Mouse (Mus musculus) liver, embryonic 12.5 days (tissue): ENCODE data around the gene Aars. TPM values are rescaled to one million over a fixed set of nuclear protein-coding genes. Genes with fewer than 3 reads are reported as not detected.

Source experiments
- ATAC-seq: fragments of 200-750 bp; cut with Nextera tagmentation; 2 replicates; pipeline ENCODE4 v1.8.0; 2017; ENCODE audit warnings: moderate number of reproducible peaks, mild to moderate bottlenecking, moderate library complexity
- H3K27ac ChIP-seq: fragments of 300-500 bp; sonication (generic); 2 replicates; pipeline ENCODE4 v1.5.1; 2016; ENCODE audit warnings: mild to moderate bottlenecking
- H3K27me3 ChIP-seq: fragments of 300-500 bp; sonication (generic); replicated peaks from 2 replicates; pipeline ENCODE4 v1.6.1; 2016; ENCODE audit warnings: mild to moderate bottlenecking, moderate library complexity
- H3K36me3 ChIP-seq: fragments of 300-500 bp; sonication (generic); 2 replicates; pipeline ENCODE4 v1.6.1; 2016; ENCODE audit warnings: mild to moderate bottlenecking, moderate library complexity
- H3K4me1 ChIP-seq: fragments of 300-500 bp; sonication (generic); 2 replicates; pipeline ENCODE4 v1.6.1; 2016
- H3K4me2 ChIP-seq: fragments of 300-500 bp; sonication (generic); 2 replicates; pipeline ENCODE4 v1.6.1; 2016; ENCODE audit warnings: mild to moderate bottlenecking, moderate library complexity
- H3K4me3 ChIP-seq: fragments of 300-500 bp; sonication (generic); 2 replicates; pipeline ENCODE4 v1.5.1; 2016; ENCODE audit warnings: mild to moderate bottlenecking, moderate library complexity
- H3K9ac ChIP-seq: fragments of 300-500 bp; sonication (generic); 2 replicates; pipeline ENCODE4 v1.6.1; 2016; ENCODE audit warnings: mild to moderate bottlenecking, moderate library complexity
- H3K9me3 ChIP-seq: fragments of 300-500 bp; sonication (generic); replicated peaks from 2 replicates; pipeline ENCODE4 v1.6.1; 2016; ENCODE audit warnings: mild to moderate bottlenecking, moderate library complexity
- WGBS: fragments of 180-500 bp; shearing (Covaris S2); methylation state at CpG from one replicate; pipeline ENCODE4 v1.1.7; 2016; ENCODE audit not compliant: insufficient replicate concordance; 5-methylcytosine and 5-hydroxymethylcytosine counted together
- polyA plus RNA-seq: library from polyadenylated mRNA; unstranded; fragments of >200 nt; fragmentation: Nextera tagmentation; extraction: Ambion mirVana; gene quantifications from 2 replicates; pipeline ENCODE4 v1.2.1, GENCODE M21; 2016

The Aars gene
- polyA plus RNA-seq, 1 experiment from 2014 or later, result 82.8 TPM

GRCm38 (mm10) chr8:111031572-111031971 lies 1.4 kb upstream of the Aars start, which contains the start of gene Ddx19b:
Ddx19b (minus strand) TSS chr8:111031751.
- Histone ChIP-seq H3K27me3 (peaks cover 7% of the 10 kb centered on the region; the same call in 1 of the 2 replicates), H3K9me3 (no peaks in the 10 kb centered on the region), H3K27ac (no peak within 1 kb of the TSS), H3K4me1 (peaks cover 53% of the 10 kb centered on the region), H3K36me3 (peaks cover 12% of the 10 kb centered on the region), H3K9ac (no peak within 1 kb of the TSS), H3K4me2 (no peak within 1 kb of the TSS), H3K4me3 (no peak within 1 kb of the TSS)
- no peak for ATAC-seq
- 88% methylated on average over 19 of the region's 19 CpGs for WGBS

GRCm38 (mm10) chr8:111033482-111034215 lies 705 bp downstream of the Aars start:
- Histone ChIP-seq H3K4me1 (peaks cover 39% of the 10 kb centered on the region), H3K4me2 (peak overlapping the region; percentile 79), H3K27me3 (peaks cover 7% of the 10 kb centered on the region; the same call in 1 of the 2 replicates), H3K9me3 (no peaks in the 10 kb centered on the region), H3K27ac (peak overlapping the region; percentile 91), H3K9ac (peak overlapping the region; percentile 95), H3K4me3 (peak overlapping the region; percentile 86), H3K36me3 (peaks cover 33% of the 10 kb centered on the region)
- ATAC-seq, result peak; percentile 95
- WGBS, result 5% methylated on average over 37 of the region's 37 CpGs

- ATAC-seq, result peak; percentile 42
- 9% methylated on average over 12 of the region's 12 CpGs for WGBS
- H3K36me3 ChIP-seq, result peaks cover 39% of the 10 kb centered on the region
These were observed 1.3 kb downstream of the Aars start for GRCm38 (mm10) chr8:111034276-111034675.

GRCm38 (mm10) chr8:111036591-111036990 lies 3.6 kb downstream of the Aars start:
- no peak overlapping the region for H3K27ac ChIP-seq
- H3K9me3 ChIP-seq, result no peaks in the 10 kb centered on the region
- peaks cover 5% of the 10 kb centered on the region; the same call in 1 of the 2 replicates for H3K27me3 ChIP-seq
- H3K9ac ChIP-seq, result no peak overlapping the region
- peaks cover 28% of the 10 kb centered on the region for H3K4me1 ChIP-seq
- H3K4me2 ChIP-seq, result 0 out of 2 replicates have a peak overlapping the region, but pooled peaks have one; percentile 79
- 93% methylated on average over 15 of the region's 15 CpGs for WGBS
- ATAC-seq, result no peak
- H3K36me3 ChIP-seq, result peaks cover 62% of the 10 kb centered on the region
- no peak overlapping the region for H3K4me3 ChIP-seq

More at GRCm38 (mm10) chr8:111034276-111034675, 1.3 kb downstream of the Aars start:
- peak overlapping the region; percentile 95 for H3K9ac ChIP-seq
- H3K4me1 ChIP-seq, result peaks cover 37% of the 10 kb centered on the region
- H3K4me2 ChIP-seq, result peak overlapping the region; percentile 79
- H3K9me3 ChIP-seq, result no peaks in the 10 kb centered on the region
- H3K27ac ChIP-seq, result peak overlapping the region; percentile 91
- H3K4me3 ChIP-seq, result peak overlapping the region; percentile 86
- peaks cover 7% of the 10 kb centered on the region; the same call in 1 of the 2 replicates for H3K27me3 ChIP-seq

- no peak overlapping the region for H3K4me3 ChIP-seq
- no peaks in the 10 kb centered on the region for H3K9me3 ChIP-seq
- no peak overlapping the region for H3K4me2 ChIP-seq
- no peak overlapping the region for H3K9ac ChIP-seq
- WGBS, result 91% methylated on average over 19 of the region's 19 CpGs
- H3K36me3 ChIP-seq, result peaks cover 99% of the 10 kb centered on the region
- no peaks in the 10 kb centered on the region for H3K4me1 ChIP-seq
- H3K27ac ChIP-seq, result no peak overlapping the region
- no peaks in the 10 kb centered on the region for H3K27me3 ChIP-seq
- 0 out of 2 replicates have a peak, but pooled peaks have one; percentile 30 for ATAC-seq
These were observed 9.6 kb downstream of the Aars start for GRCm38 (mm10) chr8:111042546-111042945.

GRCm38 (mm10) chr8:111044003-111044734 lies 11.2 kb downstream of the Aars start:
- no peak overlapping the region for H3K9ac ChIP-seq
- WGBS, result 38% methylated on average over 2 of the region's 2 CpGs

GRCm38 (mm10) chr8:111048694-111049093 lies 15.8 kb downstream of the Aars start:
- H3K36me3 ChIP-seq, result peaks cover 100% of the 10 kb centered on the region
- H3K4me1 ChIP-seq, result no peaks in the 10 kb centered on the region
- no peak overlapping the region for H3K27ac ChIP-seq
- 85% methylated on average over 2 of the region's 2 CpGs for WGBS
- no peak for ATAC-seq
- H3K9ac ChIP-seq, result no peak overlapping the region
- no peak overlapping the region for H3K4me3 ChIP-seq
- no peaks in the 10 kb centered on the region for H3K27me3 ChIP-seq
- H3K4me2 ChIP-seq, result no peak overlapping the region
- H3K9me3 ChIP-seq, result no peaks in the 10 kb centered on the region

More at GRCm38 (mm10) chr8:111044003-111044734, 11.2 kb downstream of the Aars start:
- Histone ChIP-seq H3K4me3 (no peak overlapping the region), H3K4me1 (no peaks in the 10 kb centered on the region), H3K4me2 (no peak overlapping the region), H3K27ac (no peak overlapping the region), H3K9me3 (no peaks in the 10 kb centered on the region), H3K36me3 (peaks cover 99% of the 10 kb centered on the region), H3K27me3 (no peaks in the 10 kb centered on the region)
- ATAC-seq, result no peak

- 90% methylated on average over 7 of the region's 7 CpGs for WGBS
- peaks cover 100% of the 10 kb centered on the region for H3K36me3 ChIP-seq
- no peaks in the 10 kb centered on the region for H3K27me3 ChIP-seq
- ATAC-seq, result no peak
- no peak overlapping the region for H3K4me2 ChIP-seq
- H3K9me3 ChIP-seq, result no peaks in the 10 kb centered on the region
- no peak overlapping the region for H3K4me3 ChIP-seq
- no peak overlapping the region for H3K27ac ChIP-seq
- no peaks in the 10 kb centered on the region; the same call in 1 of the 2 replicates for H3K4me1 ChIP-seq
- no peak overlapping the region for H3K9ac ChIP-seq
These were observed 16.2 kb downstream of the Aars start for GRCm38 (mm10) chr8:111049106-111049505.

GRCm38 (mm10) chr8:111053827-111054518 lies 21.0 kb downstream of the Aars start:
- WGBS, result 91% methylated on average over 12 of the region's 12 CpGs
- H3K4me3 ChIP-seq, result no peak overlapping the region
- ATAC-seq, result no peak
- H3K36me3 ChIP-seq, result peaks cover 81% of the 10 kb centered on the region
- H3K4me2 ChIP-seq, result no peak overlapping the region
- no peak overlapping the region for H3K9ac ChIP-seq
- peaks cover 39% of the 10 kb centered on the region for H3K4me1 ChIP-seq
- H3K27ac ChIP-seq, result no peak overlapping the region
- H3K27me3 ChIP-seq, result no peaks in the 10 kb centered on the region
- H3K9me3 ChIP-seq, result no peaks in the 10 kb centered on the region

GRCm38 (mm10) chr8:111055031-111055634 lies 22.2 kb downstream of the Aars start:
- ATAC-seq, result no peak
- Histone ChIP-seq H3K9ac (no peak overlapping the region; the same call in 1 of the 2 replicates), H3K27me3 (no peaks in the 10 kb centered on the region), H3K27ac (peak overlapping the region; percentile 74), H3K4me1 (peaks cover 48% of the 10 kb centered on the region), H3K9me3 (no peaks in the 10 kb centered on the region), H3K4me2 (peak overlapping the region; percentile 99; the same call in 1 of the 2 replicates), H3K36me3 (peaks cover 69% of the 10 kb centered on the region), H3K4me3 (no peak overlapping the region)
- 91% methylated on average over 17 of the region's 17 CpGs for WGBS

GRCm38 (mm10) chr8:111055661-111056060 lies 22.7 kb downstream of the Aars start:
- peaks cover 54% of the 10 kb centered on the region for H3K4me1 ChIP-seq
- peaks cover 64% of the 10 kb centered on the region for H3K36me3 ChIP-seq
- no peaks in the 10 kb centered on the region for H3K9me3 ChIP-seq
- peak; percentile 53 for ATAC-seq
- 61% methylated on average over 2 of the region's 2 CpGs for WGBS
- no peaks in the 10 kb centered on the region for H3K27me3 ChIP-seq
- 0 out of 2 replicates have a peak overlapping the region, but pooled peaks have one; percentile 7 for H3K9ac ChIP-seq
- H3K4me2 ChIP-seq, result peak overlapping the region; percentile 99
- H3K4me3 ChIP-seq, result peak overlapping the region; percentile 77
- peak overlapping the region; percentile 74 for H3K27ac ChIP-seq
